Mouse (Mus musculus) hindbrain, embryonic 15.5 days (tissue): ENCODE results near the gene Ppp1r13l. TPM values are rescaled to one million over a fixed set of nuclear protein-coding genes. Genes with fewer than 3 reads are reported as not detected.

Experiments used
- ATAC-seq: fragments of 200-750 bp; cut with Nextera tagmentation; 2 replicates; pipeline ENCODE4 v1.8.0; 2017; ENCODE audit warnings: low read depth, moderate number of reproducible peaks, moderate TSS enrichment; ENCODE audit not compliant: low FRiP score
- H3K27ac ChIP-seq: fragments of 300-500 bp; sonication (generic); replicated peaks from 2 replicates; pipeline ENCODE4 v1.5.1; 2015; ENCODE audit warnings: mild to moderate bottlenecking, inconsistent platforms
- H3K27me3 ChIP-seq: fragments of 300-500 bp; sonication (generic); 2 replicates; pipeline ENCODE4 v1.6.1; 2015; ENCODE audit warnings: control low read depth, inconsistent platforms
- H3K36me3 ChIP-seq: fragments of 300-500 bp; sonication (generic); 2 replicates; pipeline ENCODE4 v1.6.1; 2015; ENCODE audit warnings: control low read depth, inconsistent platforms
- H3K4me1 ChIP-seq: fragments of 300-500 bp; sonication (generic); replicated peaks from 2 replicates; pipeline ENCODE4 v1.6.1; 2015; ENCODE audit warnings: control low read depth, inconsistent platforms
- H3K4me2 ChIP-seq: fragments of 300-500 bp; sonication (generic); 2 replicates; pipeline ENCODE4 v1.6.1; 2015; ENCODE audit warnings: moderate library complexity, mild to moderate bottlenecking, inconsistent platforms
- H3K4me3 ChIP-seq: fragments of 300-500 bp; sonication (generic); 2 replicates; pipeline ENCODE4 v1.5.1; 2015; ENCODE audit warnings: mild to moderate bottlenecking, inconsistent platforms
- H3K9ac ChIP-seq: fragments of 300-500 bp; sonication (generic); 2 replicates; pipeline ENCODE4 v1.6.1; 2015; ENCODE audit warnings: inconsistent platforms
- H3K9me3 ChIP-seq: fragments of 300-500 bp; sonication (generic); 2 replicates; pipeline ENCODE4 v1.6.1; 2016; ENCODE audit warnings: control low read depth, inconsistent platforms
- WGBS: fragments of 180-500 bp; shearing (Covaris S2); methylation state at CpG from one replicate; pipeline ENCODE4 v1.1.7; 2015; 5-methylcytosine and 5-hydroxymethylcytosine counted together
- polyA plus RNA-seq: library from polyadenylated mRNA; unstranded; fragments of >200 nt; fragmentation: Nextera tagmentation; extraction: Ambion mirVana; gene quantifications from 2 replicates; pipeline ENCODE4 v1.2.1, GENCODE M21; 2015

Gene Ppp1r13l
- polyA plus RNA-seq, 1 experiment from 2014 or later = 3.0 TPM

DNA sequence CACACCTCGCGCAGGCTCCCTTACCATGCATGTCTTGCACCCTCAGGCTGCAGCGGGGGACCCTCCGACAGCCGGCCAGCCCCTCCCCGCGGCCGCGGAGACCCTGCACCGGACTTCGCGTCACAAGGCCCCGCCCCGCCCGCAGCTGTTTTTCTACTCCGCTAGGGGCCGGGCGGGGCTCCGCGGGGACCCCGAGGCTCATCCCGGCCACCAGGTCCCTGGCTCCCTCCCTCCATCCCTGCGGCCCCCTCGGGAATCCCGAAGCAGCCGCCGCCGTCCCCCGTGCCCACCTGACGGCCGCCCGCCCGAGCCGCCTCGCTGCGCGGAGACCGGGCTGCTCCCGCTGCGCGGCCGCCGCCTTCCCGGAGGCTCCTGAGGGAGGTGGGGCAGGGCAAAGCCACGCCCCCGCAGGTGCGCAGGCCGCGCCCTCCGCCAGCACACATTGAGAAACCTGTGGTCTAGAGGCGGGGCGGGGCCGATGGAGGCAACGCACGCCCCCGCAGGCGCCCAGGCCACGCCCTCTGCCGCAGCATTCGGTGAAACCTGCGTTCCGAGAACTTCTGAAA is 44.3 kb downstream of the Ppp1r13l start, which contains the start of gene Klc3:
TSS of gene Klc3 (minus strand) at position 374 of the 566 bp plus-strand sequence.
- H3K9ac ChIP-seq = peak within 1 kb of the TSS; percentile 41; the same call in 1 of the 2 replicates
- H3K4me3 ChIP-seq = peak within 1 kb of the TSS; percentile 54
- no peaks in the 10 kb centered on the region for H3K36me3 ChIP-seq
- H3K27me3 ChIP-seq = peaks cover 55% of the 10 kb centered on the region
- under 1% methylated on average over 47 of the region's 62 CpGs for WGBS
- H3K9me3 ChIP-seq = no peaks in the 10 kb centered on the region
- ATAC-seq = peak; percentile 21; the same call in 1 of the 2 replicates
- peaks cover 19% of the 10 kb centered on the region for H3K4me1 ChIP-seq
- peak within 1 kb of the TSS; percentile 98 for H3K4me2 ChIP-seq
- no peak within 1 kb of the TSS for H3K27ac ChIP-seq

GRCm38 (mm10) chr7:19404476-19404875 is 44.9 kb downstream of the Ppp1r13l start, which contains the start of gene Ckm:
Ckm (plus strand) TSS chr7:19404776.
- H3K4me2 ChIP-seq = peak within 1 kb of the TSS; percentile 98

GRCm38 (mm10) chr7:19405417-19405816 is 45.9 kb downstream of the Ppp1r13l start:
- H3K4me3 ChIP-seq = 0 out of 2 replicates have a peak overlapping the region, but pooled peaks have one; percentile 11
- no peaks in the 10 kb centered on the region for H3K36me3 ChIP-seq
- 4% methylated on average over 19 of the region's 19 CpGs for WGBS
- peaks cover 12% of the 10 kb centered on the region for H3K4me1 ChIP-seq
- peak overlapping the region; percentile 46 for H3K4me2 ChIP-seq
- peak; percentile 57 for ATAC-seq
- H3K27ac ChIP-seq = no peak overlapping the region
- H3K9me3 ChIP-seq = no peaks in the 10 kb centered on the region
- H3K27me3 ChIP-seq = peaks cover 44% of the 10 kb centered on the region
- no peak overlapping the region for H3K9ac ChIP-seq

More at GRCm38 (mm10) chr7:19404476-19404875, 44.9 kb downstream of the Ppp1r13l start, which contains the start of gene Ckm:
- peaks cover 50% of the 10 kb centered on the region for H3K27me3 ChIP-seq
- WGBS = 56% methylated on average over 7 of the region's 7 CpGs
- H3K4me3 ChIP-seq = peak within 1 kb of the TSS; percentile 54
- H3K9ac ChIP-seq = peak within 1 kb of the TSS; percentile 41; the same call in 1 of the 2 replicates
- no peak within 1 kb of the TSS for H3K27ac ChIP-seq
- no peaks in the 10 kb centered on the region for H3K9me3 ChIP-seq
- no peaks in the 10 kb centered on the region for H3K36me3 ChIP-seq
- H3K4me1 ChIP-seq = peaks cover 16% of the 10 kb centered on the region
- no peak for ATAC-seq

GRCm38 (mm10) chr7:19409753-19410152 is 50.2 kb downstream of the Ppp1r13l start:
- Histone ChIP-seq H3K4me2 (no peak overlapping the region), H3K4me1 (peaks cover 3% of the 10 kb centered on the region), H3K9ac (no peak overlapping the region), H3K27me3 (peaks cover 8% of the 10 kb centered on the region), H3K36me3 (no peaks in the 10 kb centered on the region), H3K9me3 (no peaks in the 10 kb centered on the region; the same call in 1 of the 2 replicates), H3K27ac (no peak overlapping the region), H3K4me3 (no peak overlapping the region)
- 65% methylated on average over 6 of the region's 6 CpGs for WGBS
- ATAC-seq = no peak

GRCm38 (mm10) chr7:19410766-19411344 is 51.3 kb downstream of the Ppp1r13l start:
- WGBS = 83% methylated on average over 11 of the region's 11 CpGs
- H3K4me2 ChIP-seq = no peak overlapping the region
- H3K9me3 ChIP-seq = no peaks in the 10 kb centered on the region; the same call in 1 of the 2 replicates
- no peaks in the 10 kb centered on the region for H3K36me3 ChIP-seq
- peaks cover 7% of the 10 kb centered on the region; the same call in 1 of the 2 replicates for H3K27me3 ChIP-seq
- H3K9ac ChIP-seq = no peak overlapping the region
- no peak overlapping the region for H3K27ac ChIP-seq
- no peak overlapping the region for H3K4me3 ChIP-seq
- no peaks in the 10 kb centered on the region for H3K4me1 ChIP-seq
- ATAC-seq = no peak

DNA sequence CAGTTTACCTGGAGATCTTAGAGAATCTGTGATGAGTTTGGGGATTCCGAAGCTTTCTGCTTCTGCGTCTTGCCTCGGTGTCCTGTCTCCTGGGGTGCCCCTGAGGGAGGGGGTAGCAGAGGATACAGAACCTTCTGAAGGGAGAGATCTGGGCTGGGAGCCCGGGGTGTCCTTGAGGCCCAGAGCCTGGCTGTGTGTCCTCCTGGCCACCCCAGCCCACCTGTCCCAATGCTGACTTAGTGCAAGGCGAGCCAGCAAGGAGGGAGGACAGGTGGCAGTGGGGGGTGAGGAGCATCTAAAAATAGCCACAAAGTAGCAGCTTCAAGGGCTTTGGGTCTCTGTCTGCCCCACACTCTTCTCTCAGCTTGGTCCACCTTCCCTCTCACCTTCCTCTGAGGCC is 52.2 kb downstream of the Ppp1r13l start:
- no peak overlapping the region for H3K27ac ChIP-seq
- no peaks in the 10 kb centered on the region; the same call in 1 of the 2 replicates for H3K9me3 ChIP-seq
- H3K4me1 ChIP-seq = no peaks in the 10 kb centered on the region
- 90% methylated on average over 5 of the region's 5 CpGs for WGBS
- no peak overlapping the region for H3K9ac ChIP-seq
- H3K4me3 ChIP-seq = no peak overlapping the region
- ATAC-seq = no peak
- no peak overlapping the region for H3K4me2 ChIP-seq
- peaks cover 10% of the 10 kb centered on the region; the same call in 1 of the 2 replicates for H3K27me3 ChIP-seq
- no peaks in the 10 kb centered on the region for H3K36me3 ChIP-seq

DNA sequence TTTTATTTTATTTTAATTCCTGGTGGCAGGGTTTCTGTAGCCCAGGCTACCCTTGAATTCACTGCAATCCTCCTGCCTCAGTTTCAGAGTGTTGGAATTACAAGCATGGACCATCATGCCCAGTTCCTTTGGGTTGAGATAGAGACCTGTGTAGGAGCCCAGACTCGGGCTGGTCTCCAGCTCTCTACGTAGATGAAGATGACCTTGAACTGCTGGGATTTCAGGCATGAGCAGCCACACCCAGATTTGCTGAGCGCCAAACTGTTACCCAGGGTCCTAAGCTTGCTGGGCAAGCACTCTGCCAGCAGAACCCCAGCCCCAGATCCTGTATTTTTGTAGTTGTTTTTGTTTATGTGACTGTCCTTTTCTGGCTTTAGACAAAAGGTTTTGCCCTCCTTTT is 54.0 kb downstream of the Ppp1r13l start:
- no peak overlapping the region for H3K27ac ChIP-seq
- no peak overlapping the region for H3K4me3 ChIP-seq
- 88% methylated on average over 3 of the region's 3 CpGs for WGBS
- no peaks in the 10 kb centered on the region for H3K36me3 ChIP-seq
- H3K9me3 ChIP-seq = no peaks in the 10 kb centered on the region; the same call in 1 of the 2 replicates
- peaks cover 27% of the 10 kb centered on the region for H3K27me3 ChIP-seq
- no peak overlapping the region for H3K4me2 ChIP-seq
- H3K4me1 ChIP-seq = no peaks in the 10 kb centered on the region
- ATAC-seq = no peak
- H3K9ac ChIP-seq = no peak overlapping the region

- 85% methylated on average over 15 of the region's 15 CpGs for WGBS
- Histone ChIP-seq H3K9ac (no peak overlapping the region), H3K27me3 (peaks cover 53% of the 10 kb centered on the region), H3K36me3 (no peaks in the 10 kb centered on the region), H3K4me2 (no peak overlapping the region), H3K9me3 (no peaks in the 10 kb centered on the region; the same call in 1 of the 2 replicates), H3K27ac (no peak overlapping the region), H3K4me1 (peaks cover 11% of the 10 kb centered on the region; the same call in 1 of the 2 replicates), H3K4me3 (no peak overlapping the region)
- no peak for ATAC-seq
Measured at GRCm38 (mm10) chr7:19416590-19416989, 57.0 kb downstream of the Ppp1r13l start.

DNA sequence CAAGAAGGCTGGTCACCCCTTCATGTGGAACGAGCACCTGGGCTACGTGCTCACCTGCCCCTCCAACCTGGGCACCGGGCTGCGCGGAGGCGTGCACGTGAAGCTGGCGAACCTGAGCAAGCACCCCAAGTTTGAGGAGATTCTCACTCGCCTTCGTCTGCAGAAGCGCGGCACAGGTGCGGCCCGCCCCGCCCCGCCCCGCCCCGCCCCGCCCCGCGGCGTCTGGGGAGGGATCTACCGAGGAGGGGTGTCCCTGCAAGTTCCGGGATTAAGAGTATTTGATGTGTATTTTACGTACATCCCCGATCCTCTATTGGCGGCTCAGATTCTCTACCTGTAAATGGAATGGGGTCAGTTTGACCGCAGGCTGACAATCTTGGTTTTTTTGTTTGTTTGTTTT is 60.6 kb downstream of the Ppp1r13l start:
- H3K4me1 ChIP-seq = peaks cover 11% of the 10 kb centered on the region; the same call in 1 of the 2 replicates
- H3K27ac ChIP-seq = no peak overlapping the region
- H3K36me3 ChIP-seq = no peaks in the 10 kb centered on the region
- no peak overlapping the region for H3K4me3 ChIP-seq
- H3K9me3 ChIP-seq = no peaks in the 10 kb centered on the region
- no peak for ATAC-seq
- H3K9ac ChIP-seq = no peak overlapping the region
- WGBS = 9% methylated on average over 28 of the region's 28 CpGs
- peaks cover 48% of the 10 kb centered on the region for H3K27me3 ChIP-seq
- H3K4me2 ChIP-seq = peak overlapping the region; percentile 18

DNA sequence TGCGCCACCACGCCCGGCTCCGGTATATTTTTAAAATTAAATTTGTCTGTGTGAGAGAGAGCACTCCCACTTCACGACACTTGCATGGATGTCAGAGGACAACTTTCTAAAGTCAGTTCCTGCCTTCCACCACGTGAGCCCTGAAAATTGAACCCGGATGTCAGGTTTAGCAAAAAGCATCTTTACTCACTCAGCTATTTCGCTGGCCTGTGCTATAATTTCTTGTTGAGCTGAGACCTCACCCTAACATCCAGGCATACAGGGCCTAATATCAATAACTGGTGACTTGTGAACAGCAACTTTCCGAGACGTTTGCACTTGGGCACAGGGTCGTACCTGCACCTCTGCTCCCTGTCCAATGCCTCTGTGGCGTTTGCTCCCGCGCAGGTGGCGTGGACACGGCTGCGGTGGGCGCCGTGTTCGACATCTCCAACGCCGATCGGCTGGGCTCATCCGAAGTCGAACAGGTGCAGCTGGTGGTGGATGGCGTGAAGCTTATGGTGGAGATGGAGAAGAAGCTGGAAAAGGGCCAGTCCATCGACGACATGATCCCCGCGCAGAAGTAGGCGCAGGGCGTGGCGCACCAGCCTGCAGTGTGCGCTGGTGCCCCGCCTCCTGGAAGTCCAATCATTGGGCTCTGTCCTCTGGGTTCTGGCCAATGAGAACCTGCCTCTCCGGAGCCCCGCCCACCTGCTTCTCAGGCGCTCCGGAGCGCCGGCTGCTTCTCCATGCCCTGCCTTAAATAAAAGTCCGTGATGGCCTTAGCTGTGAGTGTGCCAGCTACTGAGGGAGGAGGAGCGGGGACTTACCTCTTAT is 61.5 kb downstream of the Ppp1r13l start:
- Histone ChIP-seq H3K9ac (peak overlapping the region; percentile 31), H3K27ac (no peak overlapping the region), H3K9me3 (no peaks in the 10 kb centered on the region), H3K4me2 (peak overlapping the region; percentile 78), H3K36me3 (peaks cover 6% of the 10 kb centered on the region), H3K4me1 (peaks cover 11% of the 10 kb centered on the region; the same call in 1 of the 2 replicates), H3K27me3 (peaks cover 48% of the 10 kb centered on the region), H3K4me3 (peak overlapping the region; percentile 46)
- ATAC-seq = peak; percentile 97
- 13% methylated on average over 43 of the region's 43 CpGs for WGBS

- peaks cover 11% of the 10 kb centered on the region; the same call in 1 of the 2 replicates for H3K4me1 ChIP-seq
- H3K9ac ChIP-seq = no peak overlapping the region
- H3K27ac ChIP-seq = no peak overlapping the region
- ATAC-seq = no peak
- no peak overlapping the region for H3K4me2 ChIP-seq
- WGBS = 91% methylated on average over 3 of the region's 3 CpGs
- H3K27me3 ChIP-seq = peaks cover 30% of the 10 kb centered on the region
- no peak overlapping the region for H3K4me3 ChIP-seq
- no peaks in the 10 kb centered on the region for H3K9me3 ChIP-seq
- peaks cover 23% of the 10 kb centered on the region for H3K36me3 ChIP-seq
Measured at GRCm38 (mm10) chr7:19423083-19423482, 63.5 kb downstream of the Ppp1r13l start.
